Mouse (Mus musculus) spleen, adult 12 weeks (tissue): ENCODE results near the gene Klf4.

Experiments
- DNase-seq: peaks from one replicate; pipeline ENCODE4 v3.0.0; 2022; ENCODE audit warnings: low spot score

Klf4 gene

GRCm38 (mm10) chr4:55523921-55524320 lies 8.3 kb downstream of the Klf4 start:
- DNase-seq = no peak

DNA sequence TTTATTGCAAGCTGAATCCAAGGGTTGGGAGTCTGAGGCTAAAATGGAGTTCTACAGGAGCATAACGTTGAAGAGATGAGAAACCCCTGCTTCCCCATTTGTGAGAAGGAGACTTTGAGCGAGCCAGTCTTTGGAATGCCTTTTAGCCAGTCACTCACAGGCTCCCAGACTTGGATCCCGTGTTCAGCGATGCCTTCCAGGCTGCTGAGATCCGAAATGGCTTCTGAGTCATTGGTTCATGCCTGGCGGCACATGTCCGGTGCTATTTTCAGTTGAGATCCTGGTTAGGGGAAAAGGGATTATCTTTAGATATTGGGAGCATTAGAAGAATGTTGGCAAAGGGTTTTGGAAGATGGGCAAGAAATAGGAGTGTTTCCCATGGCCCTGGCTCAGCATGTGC lies 14.8 kb downstream of the Klf4 start:
- no peak for DNase-seq

DNA sequence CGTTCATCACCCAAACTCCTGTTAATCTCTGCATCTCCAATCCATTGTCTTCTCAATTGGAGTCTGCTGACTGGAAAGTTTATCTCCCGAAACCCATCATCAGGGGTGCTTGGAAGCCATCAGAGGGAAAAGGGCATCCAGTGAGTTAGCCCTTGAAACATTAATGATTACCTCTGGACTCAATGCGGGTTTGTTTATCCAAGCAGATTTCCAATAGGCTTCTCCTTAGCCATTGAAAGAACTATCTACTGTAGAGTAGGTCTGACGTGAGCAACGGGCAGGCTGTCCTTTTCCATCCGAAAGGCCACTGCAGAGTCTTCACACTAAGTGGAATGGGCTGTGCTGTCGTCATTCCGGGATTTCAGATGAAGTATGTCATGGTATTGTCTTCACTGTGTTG lies 16.2 kb downstream of the Klf4 start:
- no peak for DNase-seq

- DNase-seq = no peak
Measured at GRCm38 (mm10) chr4:55514733-55515176, 17.5 kb downstream of the Klf4 start.

DNA sequence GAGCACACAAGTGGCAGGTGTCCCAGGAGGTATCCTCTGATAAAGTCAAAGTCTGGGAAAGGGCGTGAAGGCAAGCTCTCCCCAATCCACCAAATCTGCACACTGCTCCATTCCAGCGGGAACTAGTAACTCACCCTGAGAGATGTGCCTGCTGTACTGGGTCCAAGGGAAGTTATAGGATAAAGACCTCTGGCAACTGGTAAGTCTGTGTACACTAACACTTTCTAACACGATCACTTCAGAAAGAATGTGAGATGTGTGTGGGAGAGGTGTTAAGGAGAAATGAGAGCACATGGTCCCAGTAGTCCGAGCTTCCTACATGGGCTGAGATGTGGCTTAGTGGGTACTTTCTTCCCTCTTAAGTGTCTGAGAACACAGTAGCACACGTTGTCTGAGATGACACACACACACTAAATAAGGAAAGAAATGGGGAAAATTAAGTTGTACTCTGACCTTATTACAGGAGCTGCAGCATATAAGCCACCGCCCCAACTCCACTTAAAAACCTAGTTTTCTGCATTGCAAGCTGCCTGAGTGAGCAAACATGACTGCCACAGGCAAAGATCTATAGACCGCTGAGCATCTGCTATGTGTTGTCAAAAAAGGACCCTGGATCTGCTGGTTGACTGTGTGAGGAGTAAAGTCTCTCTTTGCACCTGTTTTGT lies 18.5 kb downstream of the Klf4 start:
- no peak for DNase-seq

GRCm38 (mm10) chr4:55511389-55511788 lies 20.9 kb downstream of the Klf4 start:
- no peak for DNase-seq

DNA sequence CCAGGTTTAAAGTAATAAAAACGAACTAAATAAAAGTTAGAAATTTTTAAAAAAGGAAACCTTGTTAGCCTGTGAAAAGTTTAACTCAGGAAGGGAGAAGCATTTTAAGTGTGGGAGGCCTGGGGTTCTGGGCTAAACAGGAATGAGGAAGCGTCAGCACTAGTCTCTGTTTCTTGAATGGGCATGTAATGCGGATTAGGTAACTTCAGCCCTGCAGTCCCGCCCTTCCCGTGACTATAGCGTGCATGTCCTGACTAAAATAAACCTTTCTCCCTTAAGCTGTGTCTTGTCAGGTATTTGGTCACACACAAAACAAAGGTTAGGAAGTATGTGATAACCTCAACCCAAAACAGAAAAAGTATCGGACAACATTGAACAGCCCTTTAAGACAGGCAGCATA lies 23.6 kb downstream of the Klf4 start:
- DNase-seq = no peak

- no peak for DNase-seq
Measured at GRCm38 (mm10) chr4:55498621-55499020, 33.6 kb downstream of the Klf4 start.

- DNase-seq = no peak
Measured at GRCm38 (mm10) chr4:55496416-55496815, 35.9 kb downstream of the Klf4 start.

GRCm38 (mm10) chr4:55493261-55493660 lies 39.0 kb downstream of the Klf4 start:
- no peak for DNase-seq

- DNase-seq = no peak
Measured at GRCm38 (mm10) chr4:55489328-55489727, 42.9 kb downstream of the Klf4 start.

GRCm38 (mm10) chr4:55488604-55489003 lies 43.7 kb downstream of the Klf4 start:
- no peak for DNase-seq

DNA sequence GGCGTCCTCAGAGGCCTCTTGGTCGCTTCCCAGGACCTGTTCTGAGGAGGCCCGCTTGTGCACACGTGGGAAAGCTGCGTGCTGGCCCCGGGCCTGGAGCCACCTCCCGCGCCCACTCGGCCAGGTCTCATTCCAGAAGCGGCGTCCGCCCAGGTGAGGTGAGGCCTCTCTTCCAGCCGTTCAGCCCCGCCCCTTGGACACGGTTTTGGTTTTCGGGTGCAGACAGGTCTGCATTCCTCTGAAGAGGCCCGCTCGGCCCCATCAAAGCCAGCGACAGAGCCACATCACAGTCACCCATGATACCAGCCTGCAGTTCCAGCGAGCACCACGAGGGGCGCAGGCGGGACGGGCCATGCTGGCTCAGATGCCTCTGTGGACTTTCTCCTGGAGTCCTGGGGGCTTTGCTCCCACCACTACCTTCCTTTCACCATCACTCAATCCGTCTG lies 51.9 kb downstream of the Klf4 start:
- peak; percentile 8 for DNase-seq

DNA sequence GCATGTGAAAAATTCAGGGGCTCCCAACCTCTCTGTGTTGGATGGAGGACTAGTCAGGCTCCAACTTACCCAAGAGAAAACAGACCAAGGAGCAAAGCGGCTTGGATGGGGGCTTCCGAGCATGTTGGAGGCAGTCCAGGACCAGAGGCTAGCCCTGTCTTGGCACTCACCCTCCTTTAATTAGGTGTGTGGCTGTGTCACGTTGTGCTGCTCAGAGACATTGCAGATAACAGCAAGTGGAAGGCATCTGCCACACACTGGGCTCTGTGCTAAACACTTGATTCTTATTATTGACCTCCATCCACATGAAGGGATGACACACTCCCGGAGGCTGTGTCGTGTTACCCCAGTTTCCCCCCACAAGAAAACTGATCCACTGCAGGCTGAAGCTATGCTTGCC lies 53.9 kb downstream of the Klf4 start:
- no peak for DNase-seq

DNA sequence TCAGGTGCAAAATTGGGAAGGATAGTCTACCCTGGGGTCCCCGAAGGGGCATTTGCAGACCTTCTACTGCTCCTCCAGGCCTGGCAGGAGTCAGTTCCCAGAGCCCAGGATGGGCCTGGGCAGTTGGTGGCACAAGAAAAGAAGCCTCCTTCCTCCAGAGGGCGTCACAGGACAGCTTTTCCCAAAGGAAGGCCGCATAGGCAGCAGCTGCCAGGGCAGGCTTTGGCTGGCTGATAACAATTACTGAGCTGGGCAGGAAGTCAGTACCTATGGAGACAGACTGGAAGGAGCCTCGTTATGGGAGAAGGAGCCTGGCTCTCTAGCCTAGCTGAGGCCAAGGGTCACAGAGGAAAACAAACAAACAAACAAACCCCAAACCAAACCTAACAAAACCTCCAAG lies 54.3 kb downstream of the Klf4 start:
- DNase-seq = no peak

DNA sequence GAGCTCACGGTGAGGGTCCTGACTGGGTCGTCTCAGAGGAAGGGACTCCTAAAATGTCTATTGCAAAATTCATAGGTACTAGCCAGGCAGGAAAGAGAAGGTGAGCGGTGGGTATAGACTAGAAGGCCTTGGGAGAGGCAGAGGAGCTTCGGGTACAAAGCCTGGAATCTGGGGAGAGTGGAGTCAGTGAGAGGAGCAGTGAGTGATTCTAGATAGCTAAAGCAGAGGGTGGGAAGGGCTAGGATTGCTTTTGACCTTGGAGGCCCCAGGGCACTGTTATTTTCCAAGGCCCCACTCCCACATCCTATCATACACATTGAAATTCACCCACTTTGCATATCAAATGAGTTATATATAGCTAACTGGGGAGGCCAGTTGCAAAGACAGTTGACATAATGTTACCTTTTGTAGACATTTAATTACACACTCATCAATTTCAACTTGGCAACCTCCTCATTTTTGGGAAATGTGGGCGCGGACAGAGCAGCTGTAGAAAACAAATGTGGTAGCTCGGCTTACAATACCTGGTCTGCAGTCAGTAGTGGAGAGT lies 55.0 kb downstream of the Klf4 start:
- DNase-seq = no peak
